ENCODE assay signal across 22 mouse cellular contexts in the genomic region with DNA sequence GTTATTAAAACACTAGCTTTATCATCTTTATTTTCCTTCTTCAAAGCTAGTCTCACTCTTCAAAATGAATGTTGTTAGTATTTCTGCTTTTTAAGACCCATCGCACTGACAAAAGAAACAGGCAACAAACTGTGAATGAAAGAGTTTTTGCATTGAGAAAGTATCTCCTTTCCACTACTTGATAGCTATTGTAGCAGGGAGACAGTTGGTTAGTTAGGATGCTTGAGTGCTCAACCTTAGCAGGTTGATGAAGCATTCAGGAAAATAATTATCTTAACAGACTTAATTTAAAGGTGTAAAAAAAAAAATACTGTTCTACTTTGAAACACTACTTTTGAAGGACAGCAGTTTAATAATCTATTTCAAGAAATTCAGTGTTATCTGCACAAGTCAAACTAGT.
A peak's percentile ranks its signal among the peaks of the same experiment; 100 is the strongest.
DNase-seq lines count a peak whose midpoint lies in the region; ATAC-seq and TF ChIP-seq lines count a peak whose summit lies in the region.
"Had no signal": no experiment of that assay in that cellular context is flagged by ENCODE, and none has a peak within 500 bp of the region (broad histone marks: within the 10 kb centered on the region; RNA-seq: fewer than 3 reads in every experiment).

No protein-coding gene starts in this region.

- H3K9me3 ChIP-seq in kidney, embryonic 14.5 days (ENCODE audit: control insufficient read depth, low read length), result no peaks in the 10 kb centered on the region
- H3K9me3 ChIP-seq in kidney, embryonic 15.5 days (replicated peaks), result no peaks in the 10 kb centered on the region
- H3K9me3 ChIP-seq in kidney, embryonic 16.5 days (ENCODE audit: low read length), result no peaks in the 10 kb centered on the region
- no peaks in the 10 kb centered on the region for H3K9me3 ChIP-seq in kidney, postnatal 0 days (replicated peaks; ENCODE audit: low read length)
- H3K9me3 ChIP-seq: G1E had no signal

- no peak for TF ChIP-seq POLR2A in kidney, adult 2 months (IDR thresholded peaks at IDR 0.05; ENCODE audit: low read depth, low read length)

- H3K4me1 ChIP-seq in kidney, embryonic 14.5 days (ENCODE audit: control insufficient read depth, insufficient read depth, low read length), result no peaks in the 10 kb centered on the region
- no peaks in the 10 kb centered on the region for H3K4me1 ChIP-seq in kidney, embryonic 15.5 days
- H3K4me1 ChIP-seq in kidney, embryonic 16.5 days (ENCODE audit: insufficient read depth, low read length), result no peaks in the 10 kb centered on the region
- H3K4me1 ChIP-seq in kidney, adult 2 months (ENCODE audit: control insufficient read depth, insufficient read depth, low read length), result no peaks in the 10 kb centered on the region
- H3K4me1 ChIP-seq in kidney, postnatal 0 days (replicated peaks; ENCODE audit: insufficient read depth, low read length), result no peaks in the 10 kb centered on the region

- no peak overlapping the region for H3K4me3 ChIP-seq in kidney, embryonic 14.5 days (ENCODE audit: low read length)
- no peak overlapping the region for H3K4me3 ChIP-seq in kidney, embryonic 15.5 days (replicated peaks)
- no peak overlapping the region for H3K4me3 ChIP-seq in kidney, embryonic 16.5 days (ENCODE audit: low read length)
- H3K4me3 ChIP-seq in kidney, adult 2 months (ENCODE audit: insufficient read depth, low read depth, low read length), result no peak overlapping the region
- H3K4me3 ChIP-seq in kidney, postnatal 0 days (replicated peaks; ENCODE audit: low read depth, low read length), result no peak overlapping the region

- peak; percentile 71; the same call in 1 of the 2 replicates for ATAC-seq in kidney, embryonic 14.5 days (ENCODE audit: low FRiP score, low TSS enrichment)
- ATAC-seq in kidney, embryonic 15.5 days (replicated peaks; ENCODE audit: low FRiP score), result peak; percentile 84; the same call in 1 of the 2 replicates
- peak; percentile 74; the same call in 1 of the 2 replicates for ATAC-seq in kidney, embryonic 16.5 days (ENCODE audit: low FRiP score, low TSS enrichment)
- ATAC-seq in kidney, postnatal 0 days (replicated peaks; ENCODE audit: low FRiP score, low read depth), result no peak
- ATAC-seq: activated CD4-positive, CD25-positive, alpha-beta regulatory T cell, adult 4 months; CD4-positive, CD25-positive, alpha-beta regulatory T cell, adult 4 months; Patski had no signal

- DNase-seq in kidney, postnatal 25 days, result no peak
- DNase-seq in kidney, postnatal 10 days, result no peak
- DNase-seq in kidney, adult 2 months, result no peak
- peak; percentile 48 for DNase-seq in kidney, postnatal 0 days (ENCODE audit: low spot score)
- DNase-seq in kidney, postnatal 36 days, result no peak
- DNase-seq: adrenal gland, adult 2 months; adrenal gland, adult 8-10 months; adrenal gland, postnatal 10 days; adrenal gland, postnatal 14 days; adrenal gland, postnatal 25 days; adrenal gland, postnatal 36 days; B cell, adult 2 months; cerebellum, adult 11 months; cerebellum, adult 11-12 months had no signal

- H3K36me3 ChIP-seq in kidney, embryonic 14.5 days (ENCODE audit: control insufficient read depth, insufficient read depth, low read length), result no peaks in the 10 kb centered on the region
- no peaks in the 10 kb centered on the region for H3K36me3 ChIP-seq in kidney, embryonic 15.5 days
- no peaks in the 10 kb centered on the region for H3K36me3 ChIP-seq in kidney, embryonic 16.5 days (ENCODE audit: insufficient read depth, low read length)
- H3K36me3 ChIP-seq in kidney, adult 2 months (ENCODE audit: control insufficient read depth, insufficient read depth, low read length), result no peaks in the 10 kb centered on the region
- no peaks in the 10 kb centered on the region for H3K36me3 ChIP-seq in kidney, postnatal 0 days (ENCODE audit: insufficient read depth, low read length)
- H3K36me3 ChIP-seq: G1E had no signal

- no peak overlapping the region for H3K9ac ChIP-seq in kidney, embryonic 14.5 days (ENCODE audit: low read depth, low read length)
- H3K9ac ChIP-seq in kidney, embryonic 15.5 days, result no peak overlapping the region
- no peak overlapping the region for H3K9ac ChIP-seq in kidney, embryonic 16.5 days (replicated peaks; ENCODE audit: low read length)
- no peak overlapping the region for H3K9ac ChIP-seq in kidney, postnatal 0 days (ENCODE audit: low read depth, low read length)

- TF ChIP-seq CTCF in kidney, adult 2 months (conservative IDR thresholded peaks at IDR 0.05; ENCODE audit: insufficient read depth, insufficient read length, low read depth, low read length), result no peak
- TF ChIP-seq CTCF in kidney, postnatal 0 days (IDR thresholded peaks at IDR 0.05; ENCODE audit: low read depth), result no peak

- H3K27me3 ChIP-seq in kidney, embryonic 14.5 days (ENCODE audit: control insufficient read depth, insufficient read depth, low read length), result no peaks in the 10 kb centered on the region
- no peaks in the 10 kb centered on the region for H3K27me3 ChIP-seq in kidney, embryonic 15.5 days
- H3K27me3 ChIP-seq in kidney, embryonic 16.5 days (ENCODE audit: insufficient read depth, low read length), result no peaks in the 10 kb centered on the region
- no peaks in the 10 kb centered on the region; the same call in 1 of the 2 replicates for H3K27me3 ChIP-seq in kidney, adult 2 months (replicated peaks; ENCODE audit: control insufficient read depth, insufficient read depth, low read length)
- H3K27me3 ChIP-seq in kidney, postnatal 0 days (ENCODE audit: insufficient read depth, low read length), result no peaks in the 10 kb centered on the region
- H3K27me3 ChIP-seq: CH12.LX, Patski had no signal

- H3K4me2 ChIP-seq in kidney, embryonic 14.5 days (replicated peaks; ENCODE audit: low read depth, low read length), result no peak overlapping the region
- no peak overlapping the region for H3K4me2 ChIP-seq in kidney, embryonic 15.5 days
- no peak overlapping the region for H3K4me2 ChIP-seq in kidney, embryonic 16.5 days (replicated peaks; ENCODE audit: low read depth, low read length)
- H3K4me2 ChIP-seq in kidney, postnatal 0 days (ENCODE audit: low read length), result no peak overlapping the region

- 42% methylated on average over 1 of the region's 1 CpGs for WGBS in kidney, embryonic 14.5 days
- 48% methylated on average over 1 of the region's 1 CpGs for WGBS in kidney, embryonic 15.5 days
- 40% methylated on average over 1 of the region's 1 CpGs for WGBS in kidney, embryonic 16.5 days
- WGBS in kidney, adult 2 months, result 35% methylated on average over 1 of the region's 1 CpGs
- 48% methylated on average over 1 of the region's 1 CpGs for WGBS in kidney, postnatal 0 days

- no peak overlapping the region for H3K27ac ChIP-seq in kidney, embryonic 14.5 days (ENCODE audit: low read depth, low read length)
- no peak overlapping the region for H3K27ac ChIP-seq in kidney, embryonic 15.5 days
- H3K27ac ChIP-seq in kidney, embryonic 16.5 days (ENCODE audit: low read length), result no peak overlapping the region
- no peak overlapping the region for H3K27ac ChIP-seq in kidney, adult 2 months (ENCODE audit: insufficient read depth, low read depth, low read length)
- no peak overlapping the region for H3K27ac ChIP-seq in kidney, postnatal 0 days
